Mouse (Mus musculus): ENCODE data around the gene Zfp580. TPM values are rescaled to one million over a fixed set of nuclear protein-coding genes. Genes with fewer than 3 reads are reported as not detected.
"Not testable (repeated sequence)": the region's sequence is repeated elsewhere in the genome, so short reads cannot be mapped to it uniquely, and the experiment has no call there.

Gene Zfp580
- polyA plus RNA-seq (2014; fragmentation: Nextera tagmentation; extraction: Ambion mirVana) = 43.6 and 56.2 TPM in 2 replicates

GRCm38 (mm10) chr7:5051193-5052192 is at the start of gene Zfp580:
Gene Zfp580 (plus strand): TSS chr7:5051538.
- 1% methylated on average over 65 of the region's 65 CpGs for WGBS
- H3K4me3 ChIP-seq (ENCODE audit: low read length) = peak within 1 kb of the TSS; percentile 79
- peak within 1 kb of the TSS; percentile 78 for H3K27ac ChIP-seq (ENCODE audit: low read depth, low read length)
- H3K27me3 ChIP-seq (ENCODE audit: control insufficient read depth, insufficient read depth, low read length) = peaks cover 40% of the 10 kb centered on the region
- peak within 1 kb of the TSS; percentile 84 for H3K4me2 ChIP-seq (replicated peaks; ENCODE audit: low read depth, low read length)
- H3K9me3 ChIP-seq (ENCODE audit: control insufficient read depth, low read length) = no peaks in the 10 kb centered on the region
- ATAC-seq (ENCODE audit: low FRiP score, low TSS enrichment) = peak; percentile 72
- H3K36me3 ChIP-seq (ENCODE audit: control insufficient read depth, insufficient read depth, low read length) = no peaks in the 10 kb centered on the region
- peaks cover 24% of the 10 kb centered on the region for H3K4me1 ChIP-seq (ENCODE audit: control insufficient read depth, insufficient read depth, low read length)
- H3K9ac ChIP-seq (ENCODE audit: low read depth, low read length) = peak within 1 kb of the TSS; percentile 92

- not testable (repeated sequence) for H3K4me2 ChIP-seq (replicated peaks; ENCODE audit: low read depth, low read length); H3K4me1 ChIP-seq (ENCODE audit: control insufficient read depth, insufficient read depth, low read length); H3K4me3 ChIP-seq (ENCODE audit: low read length); ATAC-seq (ENCODE audit: low FRiP score, low TSS enrichment); H3K27me3 ChIP-seq (ENCODE audit: control insufficient read depth, insufficient read depth, low read length); H3K9me3 ChIP-seq (ENCODE audit: control insufficient read depth, low read length); H3K9ac ChIP-seq (ENCODE audit: low read depth, low read length); H3K27ac ChIP-seq (ENCODE audit: low read depth, low read length)
- WGBS = 76% methylated on average over 8 of the region's 8 CpGs
- H3K36me3 ChIP-seq (ENCODE audit: control insufficient read depth, insufficient read depth, low read length) = peaks cover 13% of the 10 kb centered on the region
Measured at GRCm38 (mm10) chr7:5002876-5003275, 48.5 kb upstream of the Zfp580 start.

GRCm38 (mm10) chr7:5008229-5008628 is 43.1 kb upstream of the Zfp580 start:
- peaks cover 2% of the 10 kb centered on the region; the same call in 1 of the 2 replicates for H3K4me1 ChIP-seq (ENCODE audit: control insufficient read depth, insufficient read depth, low read length)
- H3K4me2 ChIP-seq (replicated peaks; ENCODE audit: low read depth, low read length) = no peak overlapping the region
- WGBS = 95% methylated on average over 26 of the region's 26 CpGs
- H3K27me3 ChIP-seq (ENCODE audit: control insufficient read depth, insufficient read depth, low read length) = no peaks in the 10 kb centered on the region
- H3K27ac ChIP-seq (ENCODE audit: low read depth, low read length) = no peak overlapping the region
- H3K9me3 ChIP-seq (ENCODE audit: control insufficient read depth, low read length) = peaks cover 2% of the 10 kb centered on the region; the same call in 1 of the 2 replicates
- H3K9ac ChIP-seq (ENCODE audit: low read depth, low read length) = no peak overlapping the region
- H3K36me3 ChIP-seq (ENCODE audit: control insufficient read depth, insufficient read depth, low read length) = peaks cover 61% of the 10 kb centered on the region
- ATAC-seq (ENCODE audit: low FRiP score, low TSS enrichment) = no peak
- no peak overlapping the region for H3K4me3 ChIP-seq (ENCODE audit: low read length)

GRCm38 (mm10) chr7:5012681-5013513 is 38.4 kb upstream of the Zfp580 start:
- ATAC-seq (ENCODE audit: low FRiP score, low TSS enrichment) = no peak
- Histone ChIP-seq H3K4me2 (replicated peaks; ENCODE audit: low read depth, low read length) (peak overlapping the region; percentile 40), H3K9ac (ENCODE audit: low read depth, low read length) (no peak overlapping the region), H3K9me3 (ENCODE audit: control insufficient read depth, low read length) (peaks cover 2% of the 10 kb centered on the region; the same call in 1 of the 2 replicates), H3K36me3 (ENCODE audit: control insufficient read depth, insufficient read depth, low read length) (peaks cover 52% of the 10 kb centered on the region), H3K4me3 (ENCODE audit: low read length) (no peak overlapping the region; the same call in 1 of the 2 replicates), H3K27me3 (ENCODE audit: control insufficient read depth, insufficient read depth, low read length) (no peaks in the 10 kb centered on the region), H3K4me1 (ENCODE audit: control insufficient read depth, insufficient read depth, low read length) (peaks cover 3% of the 10 kb centered on the region; the same call in 1 of the 2 replicates), H3K27ac (ENCODE audit: low read depth, low read length) (no peak overlapping the region)
- 91% methylated on average over 27 of the region's 27 CpGs for WGBS

GRCm38 (mm10) chr7:5014251-5015117 is 36.9 kb upstream of the Zfp580 start, which contains the start of the genes Zfp524 and Fiz1:
Gene Zfp524 (plus strand): TSS chr7:5014415.
Gene Fiz1 (minus strand): TSS chr7:5014697.
- Histone ChIP-seq H3K27ac (ENCODE audit: low read depth, low read length) (peak within 1 kb of the TSS; percentile 99), H3K36me3 (ENCODE audit: control insufficient read depth, insufficient read depth, low read length) (peaks cover 36% of the 10 kb centered on the region), H3K4me3 (ENCODE audit: low read length) (peak within 1 kb of the TSS; percentile 79), H3K27me3 (ENCODE audit: control insufficient read depth, insufficient read depth, low read length) (no peaks in the 10 kb centered on the region), H3K9me3 (ENCODE audit: control insufficient read depth, low read length) (no peaks in the 10 kb centered on the region), H3K4me2 (replicated peaks; ENCODE audit: low read depth, low read length) (peak within 1 kb of the TSS; percentile 52), H3K9ac (ENCODE audit: low read depth, low read length) (peak within 1 kb of the TSS; percentile 88), H3K4me1 (ENCODE audit: control insufficient read depth, insufficient read depth, low read length) (peaks cover 3% of the 10 kb centered on the region; the same call in 1 of the 2 replicates)
- under 1% methylated on average over 42 of the region's 42 CpGs for WGBS
- ATAC-seq (ENCODE audit: low FRiP score, low TSS enrichment) = peak; percentile 84

GRCm38 (mm10) chr7:5015118-5016001 is 36.0 kb upstream of the Zfp580 start, which contains the start of gene Gm44973:
Gene Gm44973 (plus strand): TSS chr7:5015496.
- peaks cover 3% of the 10 kb centered on the region; the same call in 1 of the 2 replicates for H3K4me1 ChIP-seq (ENCODE audit: control insufficient read depth, insufficient read depth, low read length)
- H3K4me3 ChIP-seq (ENCODE audit: low read length) = peak within 1 kb of the TSS; percentile 79
- peak; percentile 78 for ATAC-seq (ENCODE audit: low FRiP score, low TSS enrichment)
- peak within 1 kb of the TSS; percentile 52 for H3K4me2 ChIP-seq (replicated peaks; ENCODE audit: low read depth, low read length)
- no peaks in the 10 kb centered on the region for H3K9me3 ChIP-seq (ENCODE audit: control insufficient read depth, low read length)
- peaks cover 28% of the 10 kb centered on the region for H3K36me3 ChIP-seq (ENCODE audit: control insufficient read depth, insufficient read depth, low read length)
- no peaks in the 10 kb centered on the region for H3K27me3 ChIP-seq (ENCODE audit: control insufficient read depth, insufficient read depth, low read length)
- WGBS = 2% methylated on average over 44 of the region's 76 CpGs
- peak within 1 kb of the TSS; percentile 99 for H3K27ac ChIP-seq (ENCODE audit: low read depth, low read length)
- H3K9ac ChIP-seq (ENCODE audit: low read depth, low read length) = peak within 1 kb of the TSS; percentile 88

GRCm38 (mm10) chr7:5016057-5016456 is 35.3 kb upstream of the Zfp580 start:
- Histone ChIP-seq H3K27ac (ENCODE audit: low read depth, low read length) (peak overlapping the region; percentile 99), H3K27me3 (ENCODE audit: control insufficient read depth, insufficient read depth, low read length) (no peaks in the 10 kb centered on the region), H3K9me3 (ENCODE audit: control insufficient read depth, low read length) (no peaks in the 10 kb centered on the region), H3K36me3 (ENCODE audit: control insufficient read depth, insufficient read depth, low read length) (peaks cover 21% of the 10 kb centered on the region), H3K9ac (ENCODE audit: low read depth, low read length) (peak overlapping the region; percentile 70; the same call in 1 of the 2 replicates), H3K4me1 (ENCODE audit: control insufficient read depth, insufficient read depth, low read length) (peaks cover 3% of the 10 kb centered on the region; the same call in 1 of the 2 replicates), H3K4me3 (ENCODE audit: low read length) (peak overlapping the region; percentile 79), H3K4me2 (replicated peaks; ENCODE audit: low read depth, low read length) (peak overlapping the region; percentile 52)
- 53% methylated on average over 3 of the region's 3 CpGs for WGBS
- no peak for ATAC-seq (ENCODE audit: low FRiP score, low TSS enrichment)

Data from kidney, embryonic 14.5 days (tissue).